In genomic region chr13:99515736-99516447, GRCm38 (mm10) we compare ENCODE assay signal across 8 mouse cellular contexts. TPM values are rescaled to one million over a fixed set of nuclear protein-coding genes. Genes with fewer than 3 reads are reported as not detected.
DNase-seq lines count a peak whose midpoint lies in the region; ATAC-seq and TF ChIP-seq lines count a peak whose summit lies in the region.

No protein-coding gene starts in this region.

- no peak for TF ChIP-seq CTCF in cerebellum, adult 2 months (IDR thresholded peaks at IDR 0.05; ENCODE audit: borderline replicate concordance, insufficient read depth, low read depth, low read length)

- DNase-seq in gastrocnemius, postnatal 10 days: peak; percentile 24
- DNase-seq in gastrocnemius, postnatal 14 days: no peak
- peak; percentile 35 for DNase-seq in CD4-positive helper T cell, adult 2 months (ENCODE audit: low read depth, low spot score)
- DNase-seq in cerebellum, adult 2 months: peak; percentile 64 to 74
- DNase-seq in retina, embryonic 14.5 days (ENCODE audit: low spot score): peak; percentile 56
- DNase-seq in layer of hippocampus, adult 9-10 months (ENCODE audit: low spot score): no peak

- H3K9me3 ChIP-seq in heart, embryonic 13.5 days: no peaks in the 10 kb centered on the region
- no peaks in the 10 kb centered on the region for H3K9me3 ChIP-seq in limb, embryonic 12.5 days

- H3K4me1 ChIP-seq in cerebellum, adult 2 months (ENCODE audit: control insufficient read depth, insufficient read depth, low read length): peaks cover 5% of the 10 kb centered on the region
- peaks cover 34% of the 10 kb centered on the region for H3K4me1 ChIP-seq in heart, embryonic 13.5 days
- H3K4me1 ChIP-seq in limb, embryonic 12.5 days (replicated peaks): peaks cover 18% of the 10 kb centered on the region

- no peaks in the 10 kb centered on the region for H3K27me3 ChIP-seq in cerebellum, adult 2 months (ENCODE audit: control insufficient read depth, insufficient read depth, low read length)
- no peaks in the 10 kb centered on the region for H3K27me3 ChIP-seq in heart, embryonic 13.5 days (replicated peaks)
- no peaks in the 10 kb centered on the region for H3K27me3 ChIP-seq in limb, embryonic 12.5 days

- H3K27ac ChIP-seq in cerebellum, adult 2 months (ENCODE audit: insufficient read depth, low read length): peak overlapping the region; percentile 96
- H3K27ac ChIP-seq in heart, embryonic 13.5 days (replicated peaks): peak overlapping the region; percentile 86
- peak overlapping the region; percentile 78 for H3K27ac ChIP-seq in limb, embryonic 12.5 days

- peaks cover 12% of the 10 kb centered on the region for H3K36me3 ChIP-seq in heart, embryonic 13.5 days
- H3K36me3 ChIP-seq in limb, embryonic 12.5 days: no peaks in the 10 kb centered on the region

- peak overlapping the region; percentile 84 for H3K4me2 ChIP-seq in heart, embryonic 13.5 days
- peak overlapping the region; percentile 94 for H3K4me2 ChIP-seq in limb, embryonic 12.5 days

- H3K9ac ChIP-seq in heart, embryonic 13.5 days: peak overlapping the region; percentile 89
- peak overlapping the region; percentile 71 for H3K9ac ChIP-seq in limb, embryonic 12.5 days (replicated peaks)

- ATAC-seq in heart, embryonic 13.5 days (ENCODE audit: extremely low read depth, insufficient number of reproducible peaks, low FRiP score, low TSS enrichment): no peak
- peak; percentile 14; the same call in 1 of the 2 replicates for ATAC-seq in limb, embryonic 12.5 days (ENCODE audit: insufficient number of reproducible peaks, insufficient read depth, low FRiP score, low TSS enrichment, low read depth)

- no peak for TF ChIP-seq POLR2A in cerebellum, adult 2 months (IDR thresholded peaks at IDR 0.05; ENCODE audit: borderline replicate concordance, insufficient read depth, low read length)

- peak overlapping the region; percentile 84 for H3K4me3 ChIP-seq in cerebellum, adult 2 months (replicated peaks; ENCODE audit: insufficient read depth, low read depth, low read length)
- H3K4me3 ChIP-seq in heart, embryonic 13.5 days: peak overlapping the region; percentile 78
- peak overlapping the region; percentile 76 for H3K4me3 ChIP-seq in limb, embryonic 12.5 days (replicated peaks)

- under 1% methylated on average over 44 of the region's 44 CpGs for WGBS in cerebellum, adult 2 months
- under 1% methylated on average over 42 of the region's 44 CpGs for WGBS in heart, embryonic 13.5 days
- under 1% methylated on average over 40 of the region's 44 CpGs for WGBS in limb, embryonic 12.5 days

- intact Hi-C loops in gastrocnemius, postnatal 14 days (cut with DNase I; ENCODE audit: low total_unique reads): loop anchor here (10.0 kb wide), 1 partner anchor 141 kb away; no protein-coding TSS in a partner anchor

RNA-seq across cellular contexts. Expression of gene Map1b, which starts 0.4 kb away (rescaled TPM):
- total RNA-seq in gastrocnemius, postnatal 10 days (2021): 10 to 100 TPM; 30.9 to 37.7 TPM
- 10 to 100 TPM; 17.3 to 23.4 TPM for total RNA-seq in gastrocnemius, postnatal 14 days (2021)
- 155 and 166 TPM in 2 replicates for polyA plus RNA-seq in cerebellum, adult 2 months (2012; rRNA removed)
- 111 and 116 TPM in 2 replicates for polyA plus RNA-seq in heart, embryonic 13.5 days (2015; fragmentation: Nextera tagmentation; extraction: Ambion mirVana)
- 118 and 137 TPM in 2 replicates for polyA plus RNA-seq in limb, embryonic 12.5 days (2016; fragmentation: Nextera tagmentation; extraction: Ambion mirVana)

Comparison
In these comparisons a context has a peak if more than half of its experiments do, and no peak if none do; other contexts are left out.
1. DNase-seq: peak in gastrocnemius, postnatal 10 days (single experiment), CD4-positive helper T cell, adult 2 months (single experiment), cerebellum, adult 2 months (2 of 2) and retina, embryonic 14.5 days (single experiment); none in gastrocnemius, postnatal 14 days (single experiment) and layer of hippocampus, adult 9-10 months (single experiment).
2. Peak in every context shown above with its lines, with median percentiles within 50 percentile points of each other: H3K27ac ChIP-seq and H3K4me3 ChIP-seq.